Mouse (Mus musculus) testis, adult 2 months (tissue): ENCODE data around the gene Fkbp15.

ENCODE experiments used
- CTCF ChIP-seq: fragments of 200-500 bp; IDR thresholded peaks from 2 replicates; pipeline ENCODE4 v1.5.1; 2012; ENCODE audit warnings: low read depth, mild to moderate bottlenecking, inconsistent platforms, low read length, moderate library complexity; ENCODE audit not compliant: control insufficient read depth, insufficient read depth, insufficient replicate concordance
- POLR2A ChIP-seq: fragments of 200-500 bp; IDR thresholded peaks from 2 replicates; pipeline ENCODE4 v1.6.1; 2012; ENCODE audit warnings: low read depth, mild to moderate bottlenecking, inconsistent platforms, low read length, moderate library complexity; ENCODE audit not compliant: control insufficient read depth

DNA sequence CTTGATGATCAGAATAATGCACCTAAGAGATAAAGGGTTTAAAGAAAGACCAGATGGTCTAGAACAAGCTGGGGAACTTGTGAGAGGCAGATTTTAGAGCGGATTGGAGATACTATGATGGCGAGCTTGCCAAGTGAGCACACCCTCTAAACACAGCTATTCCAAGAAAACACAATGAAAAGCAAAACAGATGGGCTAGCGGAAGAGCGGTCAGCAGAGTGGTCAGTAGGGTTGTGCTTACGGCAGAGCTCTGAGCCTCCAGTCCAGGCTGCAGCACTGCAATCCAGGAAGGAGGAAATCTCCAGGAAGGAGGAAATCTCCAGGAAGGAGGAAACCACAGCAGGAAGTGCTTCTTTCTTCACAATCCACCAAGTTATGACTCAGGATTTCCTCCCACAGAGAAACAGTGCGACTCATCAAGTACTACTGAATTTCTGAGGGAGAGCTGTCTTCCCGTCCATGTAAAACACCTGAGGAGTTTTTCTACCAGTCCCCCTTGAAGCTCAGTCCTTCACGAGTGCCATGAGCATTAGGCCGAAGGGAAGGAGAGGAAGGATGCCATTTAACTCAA lies 46.6 kb downstream of the Fkbp15 start:
- no peak for TF ChIP-seq POLR2A
- TF ChIP-seq CTCF, result no peak
